Mouse (Mus musculus): ENCODE data around the gene Heatr3. TPM values are rescaled to one million over a fixed set of nuclear protein-coding genes. Genes with fewer than 3 reads are reported as not detected.
"Not testable (repeated sequence)": the region's sequence is repeated elsewhere in the genome, so short reads cannot be mapped to it uniquely, and the experiment has no call there.

Heatr3 gene
- polyA plus RNA-seq, 1 experiment from 2014 or later, result 36.2 TPM

DNA sequence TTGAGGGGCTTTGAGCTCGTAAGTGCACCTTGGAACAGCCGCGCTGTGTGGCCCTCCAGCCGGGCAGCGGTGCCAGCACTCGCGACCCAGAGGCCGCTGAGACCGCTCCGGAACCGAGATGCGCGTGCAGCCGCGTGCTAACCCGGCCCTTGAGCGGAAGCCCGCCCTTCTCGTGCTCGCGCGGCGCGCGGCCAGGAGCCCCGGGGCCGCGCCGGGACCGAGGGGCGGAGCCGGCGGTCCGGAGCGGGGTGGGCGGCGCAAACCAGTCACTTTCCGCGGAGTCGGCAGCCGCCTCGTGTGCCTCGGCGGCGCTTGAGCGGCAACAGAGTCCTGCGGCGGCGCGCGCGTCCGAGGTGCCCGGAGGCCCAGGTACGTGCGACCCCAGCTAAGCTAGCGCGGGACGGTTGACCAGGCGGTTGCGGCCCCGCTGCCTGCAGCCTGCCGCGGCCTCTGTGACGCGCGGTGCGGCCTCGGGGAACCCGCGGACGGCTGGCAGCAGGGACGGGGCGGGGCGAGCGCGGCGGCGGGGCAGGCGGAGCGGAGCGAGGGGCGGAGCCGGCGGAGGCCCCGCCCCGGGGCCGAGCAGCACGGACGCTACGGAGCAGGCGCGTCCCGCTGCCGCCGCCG is 61.4 kb downstream of the Heatr3 start, which contains the start of gene Tent4b:
Gene Tent4b (plus strand): TSS at position 269 of the 627 bp plus-strand sequence.
- Histone ChIP-seq H3K4me2 (peak within 1 kb of the TSS; percentile 89), H3K9ac (peak within 1 kb of the TSS; percentile 91), H3K36me3 (no peaks in the 10 kb centered on the region), H3K4me3 (peak within 1 kb of the TSS; percentile 91), H3K4me1 (replicated peaks) (peaks cover 43% of the 10 kb centered on the region), H3K9me3 (no peaks in the 10 kb centered on the region), H3K27ac (replicated peaks) (peak within 1 kb of the TSS; percentile 98), H3K27me3 (no peaks in the 10 kb centered on the region)
- peak; percentile 95 for ATAC-seq (ENCODE audit: low read depth)
- under 1% methylated on average over 73 of the region's 97 CpGs for WGBS

DNA sequence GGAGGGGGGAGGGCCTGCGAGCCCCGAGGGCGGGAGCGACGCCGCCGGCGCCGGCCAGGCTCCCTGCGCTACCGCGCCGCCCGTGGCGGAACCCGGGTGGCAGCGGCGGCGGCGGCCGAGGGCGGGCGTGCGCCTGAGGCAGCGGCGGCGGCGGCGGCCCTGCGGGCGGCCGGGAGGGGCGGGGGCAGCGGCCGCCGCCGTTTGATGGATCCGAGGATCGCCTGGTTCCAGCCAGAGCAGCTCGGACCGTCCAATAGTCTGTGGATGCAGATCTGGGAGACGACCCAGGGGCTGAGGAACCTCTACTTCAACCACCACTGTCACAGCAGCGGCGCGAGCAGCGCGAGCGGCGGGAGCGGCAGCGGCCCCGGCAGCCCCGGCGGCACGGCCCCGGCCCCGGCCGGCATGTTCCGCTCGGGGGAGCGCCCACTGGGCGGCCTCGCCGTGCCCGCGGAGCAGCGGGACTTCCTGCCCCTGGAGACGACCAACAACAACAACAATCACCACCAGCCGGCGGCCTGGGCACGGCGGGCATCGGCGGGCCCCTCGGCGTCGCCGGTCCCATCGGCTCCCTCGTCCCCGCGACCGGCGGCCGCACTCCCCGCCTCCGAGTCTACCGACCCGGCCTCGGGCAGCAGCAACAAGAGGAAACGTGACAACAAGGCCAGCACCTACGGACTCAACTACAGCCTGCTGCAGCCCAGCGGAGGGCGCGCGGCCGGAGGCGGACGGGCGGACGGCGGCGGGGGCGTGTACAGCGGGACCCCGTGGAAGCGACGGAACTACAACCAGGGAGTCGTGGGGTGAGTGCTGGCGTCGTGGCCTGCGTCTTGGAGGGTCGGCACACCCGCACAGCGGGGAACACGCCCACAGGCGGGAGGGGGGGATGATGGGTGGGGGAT is 62.3 kb downstream of the Heatr3 start:
- Histone ChIP-seq H3K4me1 (replicated peaks) (peaks cover 52% of the 10 kb centered on the region), H3K36me3 (no peaks in the 10 kb centered on the region), H3K4me3 (peak overlapping the region; percentile 91), H3K27ac (replicated peaks) (peak overlapping the region; percentile 98), H3K9ac (peak overlapping the region; percentile 91), H3K9me3 (no peaks in the 10 kb centered on the region), H3K27me3 (no peaks in the 10 kb centered on the region), H3K4me2 (peak overlapping the region; percentile 89)
- ATAC-seq (ENCODE audit: low read depth), result peak; percentile 74
- WGBS, result under 1% methylated on average over 83 of the region's 117 CpGs

DNA sequence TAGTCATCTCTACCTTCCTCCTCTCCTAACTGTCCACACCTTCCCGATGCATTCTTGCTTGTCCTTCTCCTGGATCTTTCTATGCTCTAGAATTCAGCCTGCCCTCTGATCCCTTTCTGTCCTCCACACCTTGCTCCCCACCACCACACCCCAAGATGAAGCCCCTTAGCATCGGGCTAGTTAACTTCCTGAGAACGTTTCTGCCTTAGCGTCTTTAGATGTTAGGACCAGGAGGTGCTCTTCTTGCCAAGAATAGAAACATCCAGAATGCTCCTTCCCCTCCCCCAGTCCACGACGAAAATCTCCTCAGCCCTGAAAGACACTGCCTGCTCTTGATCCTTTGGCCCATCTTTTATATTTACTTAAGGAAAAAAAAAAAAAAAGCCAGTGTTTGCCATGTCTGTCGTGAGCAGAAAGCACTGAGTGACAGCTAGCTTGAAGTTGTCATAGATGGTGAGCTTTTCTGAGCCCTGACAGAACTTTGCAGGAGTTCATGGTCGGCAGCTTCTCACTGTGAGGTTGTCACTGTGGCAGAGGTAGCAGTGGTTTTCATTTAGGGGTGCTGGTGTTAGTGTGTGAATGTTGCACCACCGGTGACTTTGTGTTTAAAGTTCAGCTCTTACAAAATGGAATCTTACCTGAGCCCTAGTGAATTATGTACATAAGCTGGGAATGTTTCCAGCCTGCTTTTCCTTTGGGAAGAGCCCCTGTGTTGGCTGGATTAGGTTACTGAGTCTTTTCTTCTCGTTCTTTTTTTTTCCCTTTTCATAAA is 63.3 kb downstream of the Heatr3 start:
- Histone ChIP-seq H3K9me3 (no peaks in the 10 kb centered on the region), H3K27me3 (no peaks in the 10 kb centered on the region), H3K9ac (peak overlapping the region; percentile 91), H3K27ac (replicated peaks) (no peak overlapping the region), H3K4me2 (peak overlapping the region; percentile 89), H3K4me1 (replicated peaks) (peaks cover 60% of the 10 kb centered on the region), H3K36me3 (no peaks in the 10 kb centered on the region), H3K4me3 (peak overlapping the region; percentile 91)
- WGBS, result 27% methylated on average over 10 of the region's 10 CpGs
- no peak for ATAC-seq (ENCODE audit: low read depth)

DNA sequence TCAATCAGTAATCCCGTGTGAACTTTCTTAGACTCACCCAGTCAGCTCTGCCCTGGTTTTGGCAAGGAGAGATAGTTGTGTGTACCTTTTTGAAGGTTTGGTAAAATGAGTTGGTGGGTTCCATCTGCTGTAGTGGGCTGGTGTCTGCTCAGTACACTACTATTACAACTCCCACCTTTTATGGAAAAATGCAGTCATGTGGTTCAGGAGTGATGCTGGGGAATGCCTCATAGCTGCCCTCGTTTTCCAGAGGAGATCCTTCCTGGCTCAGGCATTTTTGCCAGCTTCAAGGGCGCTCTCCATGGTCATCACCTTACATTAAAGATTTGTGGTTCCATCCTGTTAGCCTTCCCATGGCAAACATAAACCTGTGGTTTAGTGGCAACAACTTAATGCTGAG is 64.0 kb downstream of the Heatr3 start:
- Histone ChIP-seq H3K9me3 (no peaks in the 10 kb centered on the region), H3K27ac (replicated peaks) (no peak overlapping the region), H3K4me3 (peak overlapping the region; percentile 91), H3K9ac (peak overlapping the region; percentile 91), H3K27me3 (no peaks in the 10 kb centered on the region), H3K4me2 (peak overlapping the region; percentile 89), H3K36me3 (no peaks in the 10 kb centered on the region), H3K4me1 (replicated peaks) (peaks cover 63% of the 10 kb centered on the region)
- no peak for ATAC-seq (ENCODE audit: low read depth)
- WGBS, result 54% methylated on average over 3 of the region's 3 CpGs

DNA sequence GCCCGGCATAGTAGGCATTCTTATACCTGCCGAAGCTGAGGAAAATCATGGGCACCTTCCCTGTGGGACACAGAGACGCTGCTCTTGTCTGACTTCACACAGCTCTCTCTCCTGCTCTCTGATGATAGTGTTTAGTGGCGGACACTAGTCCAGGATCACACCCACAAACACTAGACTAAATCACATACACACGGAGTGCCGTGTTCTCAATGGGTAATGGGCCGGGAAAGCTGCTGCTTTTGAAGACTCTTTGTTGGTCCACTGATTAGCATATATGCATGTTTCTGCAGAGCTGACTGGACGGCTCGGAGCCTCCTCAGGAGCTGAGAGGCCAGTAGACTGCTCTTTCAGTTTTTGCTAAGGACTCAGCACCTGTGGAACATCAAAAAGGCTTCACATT is 68.4 kb downstream of the Heatr3 start:
- Histone ChIP-seq H3K36me3 (0 out of 2 replicates have a peak, but pooled peaks cover 5% of the 10 kb centered on the region), H3K9me3 (no peaks in the 10 kb centered on the region), H3K4me3 (no peak overlapping the region), H3K4me1 (replicated peaks) (peaks cover 50% of the 10 kb centered on the region), H3K9ac (no peak overlapping the region), H3K27ac (replicated peaks) (no peak overlapping the region), H3K4me2 (no peak overlapping the region), H3K27me3 (no peaks in the 10 kb centered on the region)
- WGBS, result 51% methylated on average over 9 of the region's 9 CpGs
- ATAC-seq (ENCODE audit: low read depth), result no peak

DNA sequence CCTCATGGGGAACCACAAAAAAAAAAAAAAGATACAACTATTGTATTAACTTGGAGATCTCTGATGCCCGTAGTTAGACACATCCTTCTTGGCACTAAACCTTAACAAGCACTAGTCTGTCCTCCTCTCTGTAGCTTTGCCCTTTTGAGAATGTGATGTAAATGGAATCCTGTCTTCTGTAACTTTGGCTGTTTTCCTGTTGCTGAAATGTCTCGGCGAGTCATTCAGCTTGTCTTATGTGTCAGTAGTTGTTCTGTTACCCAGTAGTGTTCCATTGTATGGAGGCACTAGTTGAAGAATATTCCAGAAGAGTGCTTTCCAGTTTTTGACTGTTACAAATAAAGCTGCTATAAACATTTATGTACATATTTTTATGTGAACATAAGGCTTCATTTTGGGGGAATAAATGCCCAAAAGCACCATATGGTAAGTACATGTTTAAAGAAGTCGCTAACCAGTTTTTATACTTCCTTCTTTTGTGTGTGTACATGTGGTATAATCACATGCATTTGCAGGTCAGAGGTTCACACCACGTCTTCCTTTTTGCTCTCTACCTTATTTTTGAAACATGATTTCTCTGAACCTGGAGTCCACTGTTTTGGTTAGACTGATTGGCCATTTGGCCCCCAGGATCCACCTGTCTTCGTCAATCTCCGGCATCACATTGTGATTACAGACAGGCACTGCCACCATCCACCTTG is 69.6 kb downstream of the Heatr3 start:
- 0 out of 2 replicates have a peak, but pooled peaks cover 5% of the 10 kb centered on the region for H3K36me3 ChIP-seq
- peaks cover 38% of the 10 kb centered on the region for H3K4me1 ChIP-seq (replicated peaks)
- H3K9ac ChIP-seq, result no peak overlapping the region
- H3K27ac ChIP-seq (replicated peaks), result no peak overlapping the region
- no peak for ATAC-seq (ENCODE audit: low read depth)
- H3K9me3 ChIP-seq, result no peaks in the 10 kb centered on the region
- H3K4me3 ChIP-seq, result no peak overlapping the region
- 87% methylated on average over 7 of the region's 7 CpGs for WGBS
- no peaks in the 10 kb centered on the region for H3K27me3 ChIP-seq
- no peak overlapping the region for H3K4me2 ChIP-seq

DNA sequence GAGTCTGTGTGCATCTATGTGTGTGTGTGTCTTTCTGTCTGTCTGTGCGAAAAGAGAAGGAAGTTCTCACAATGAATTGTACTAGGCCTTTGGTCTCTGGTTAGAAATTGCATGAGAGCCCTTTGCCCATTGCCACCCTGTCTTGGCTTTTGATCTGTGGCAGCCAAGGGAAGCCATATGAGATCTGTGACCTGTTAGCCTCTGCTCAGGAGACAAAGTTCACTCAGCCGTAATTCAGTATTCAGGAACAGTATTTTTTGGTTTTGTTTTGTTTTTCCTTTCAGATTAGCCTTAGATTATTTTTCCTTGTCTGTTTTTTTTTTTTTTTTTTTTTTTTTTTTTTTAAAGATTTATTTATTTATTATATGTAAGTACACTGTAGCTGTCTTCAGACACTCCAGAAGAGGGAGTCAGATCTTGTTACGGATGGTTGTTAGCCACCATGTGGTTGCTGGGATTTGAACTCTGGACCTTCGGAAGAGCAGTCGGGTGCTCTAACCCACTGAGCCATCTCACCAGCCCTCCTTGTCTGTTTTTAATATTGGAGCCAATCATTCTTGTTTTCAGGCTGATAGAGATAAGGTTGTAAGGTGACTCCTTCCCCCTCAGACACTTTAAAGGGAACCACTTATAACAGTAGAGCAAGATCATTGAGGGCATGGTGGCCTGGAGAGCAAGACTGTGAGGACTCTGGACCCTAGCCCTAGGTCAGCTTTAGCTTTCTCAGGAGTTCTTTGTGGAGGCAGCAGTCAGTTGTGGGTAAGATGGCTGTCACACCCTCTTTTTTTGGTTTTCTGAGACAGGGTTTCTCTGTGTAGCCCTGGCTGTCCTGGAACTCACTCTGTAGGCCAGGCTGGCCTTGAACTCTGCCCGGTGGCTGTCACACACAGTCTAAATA is 72.5 kb downstream of the Heatr3 start:
- not testable (repeated sequence) for ATAC-seq (ENCODE audit: low read depth); H3K9me3 ChIP-seq; H3K4me2 ChIP-seq; H3K27me3 ChIP-seq; H3K4me3 ChIP-seq; H3K27ac ChIP-seq (replicated peaks); H3K36me3 ChIP-seq; H3K4me1 ChIP-seq (replicated peaks); H3K9ac ChIP-seq
- WGBS, result 90% methylated on average over 5 of the region's 6 CpGs

DNA sequence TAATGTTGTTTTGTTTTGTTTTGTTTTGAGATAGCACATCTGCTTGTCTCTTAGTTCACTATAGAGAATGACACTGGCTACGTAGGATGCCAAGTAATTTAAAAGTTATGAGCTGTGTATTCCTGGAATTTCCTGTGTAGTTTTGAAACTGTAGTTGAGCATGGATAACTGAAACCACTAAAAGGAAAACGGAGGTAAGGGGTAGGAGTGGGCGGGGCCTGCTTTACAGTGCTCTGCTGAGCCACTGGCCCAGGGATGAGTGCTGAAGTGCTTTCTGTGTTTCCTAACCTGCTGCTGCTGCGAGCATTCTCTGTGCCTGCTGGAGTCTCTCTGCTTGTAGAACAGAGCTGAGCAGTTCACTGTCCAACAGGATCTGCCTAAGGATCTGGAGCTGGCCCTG is 83.7 kb downstream of the Heatr3 start:
- Histone ChIP-seq H3K4me3 (no peak overlapping the region), H3K36me3 (no peaks in the 10 kb centered on the region), H3K9me3 (no peaks in the 10 kb centered on the region), H3K4me1 (replicated peaks) (peaks cover 29% of the 10 kb centered on the region), H3K27me3 (no peaks in the 10 kb centered on the region), H3K4me2 (no peak overlapping the region), H3K9ac (no peak overlapping the region), H3K27ac (replicated peaks) (no peak overlapping the region)
- ATAC-seq (ENCODE audit: low read depth), result no peak
- WGBS, result 65% methylated on average over 4 of the region's 4 CpGs
